Mouse (Mus musculus): ENCODE results near the gene Fasn. TPM values are rescaled to one million over a fixed set of nuclear protein-coding genes. Genes with fewer than 3 reads are reported as not detected.

The Fasn gene
- total RNA-seq, 1 experiment from 2014 or later: 28.3 TPM

- no peak for ATAC-seq (ENCODE audit: extremely low read depth, insufficient number of reproducible peaks, low FRiP score, poor library complexity, severe bottlenecking)
Observed at GRCm38 (mm10) chr11:120830686-120831085, 6.3 kb upstream of the Fasn start.

- no peak for ATAC-seq (ENCODE audit: extremely low read depth, insufficient number of reproducible peaks, low FRiP score, poor library complexity, severe bottlenecking)
Observed at GRCm38 (mm10) chr11:120829757-120830532, 5.6 kb upstream of the Fasn start.

GRCm38 (mm10) chr11:120828416-120828815 is 4.1 kb upstream of the Fasn start:
- no peak for ATAC-seq (ENCODE audit: extremely low read depth, insufficient number of reproducible peaks, low FRiP score, poor library complexity, severe bottlenecking)

GRCm38 (mm10) chr11:120826016-120826953 is 1.9 kb upstream of the Fasn start:
- ATAC-seq (ENCODE audit: extremely low read depth, insufficient number of reproducible peaks, low FRiP score, poor library complexity, severe bottlenecking): no peak

GRCm38 (mm10) chr11:120825289-120825863 is 1.0 kb upstream of the Fasn start:
- ATAC-seq (ENCODE audit: extremely low read depth, insufficient number of reproducible peaks, low FRiP score, poor library complexity, severe bottlenecking): no peak

GRCm38 (mm10) chr11:120824787-120825288 is 491 bp upstream of the Fasn start:
- no peak for ATAC-seq (ENCODE audit: extremely low read depth, insufficient number of reproducible peaks, low FRiP score, poor library complexity, severe bottlenecking)

GRCm38 (mm10) chr11:120823551-120823947 is 798 bp downstream of the Fasn start:
- ATAC-seq (ENCODE audit: extremely low read depth, insufficient number of reproducible peaks, low FRiP score, poor library complexity, severe bottlenecking): no peak

- ATAC-seq (ENCODE audit: extremely low read depth, insufficient number of reproducible peaks, low FRiP score, poor library complexity, severe bottlenecking): no peak
Observed at GRCm38 (mm10) chr11:120822831-120823550, 1.4 kb downstream of the Fasn start.

GRCm38 (mm10) chr11:120822321-120822720 is 2.0 kb downstream of the Fasn start:
- ATAC-seq (ENCODE audit: extremely low read depth, insufficient number of reproducible peaks, low FRiP score, poor library complexity, severe bottlenecking): no peak

GRCm38 (mm10) chr11:120821076-120821922 is 3.0 kb downstream of the Fasn start:
- ATAC-seq (ENCODE audit: extremely low read depth, insufficient number of reproducible peaks, low FRiP score, poor library complexity, severe bottlenecking): no peak

GRCm38 (mm10) chr11:120820546-120820945 is 3.8 kb downstream of the Fasn start:
- no peak for ATAC-seq (ENCODE audit: extremely low read depth, insufficient number of reproducible peaks, low FRiP score, poor library complexity, severe bottlenecking)

GRCm38 (mm10) chr11:120819556-120819955 is 4.8 kb downstream of the Fasn start:
- no peak for ATAC-seq (ENCODE audit: extremely low read depth, insufficient number of reproducible peaks, low FRiP score, poor library complexity, severe bottlenecking)

- ATAC-seq (ENCODE audit: extremely low read depth, insufficient number of reproducible peaks, low FRiP score, poor library complexity, severe bottlenecking): no peak
Observed at GRCm38 (mm10) chr11:120818251-120818650, 6.1 kb downstream of the Fasn start.

- ATAC-seq (ENCODE audit: extremely low read depth, insufficient number of reproducible peaks, low FRiP score, poor library complexity, severe bottlenecking): no peak
Observed at GRCm38 (mm10) chr11:120817358-120817757, 7.0 kb downstream of the Fasn start.

- no peak for ATAC-seq (ENCODE audit: extremely low read depth, insufficient number of reproducible peaks, low FRiP score, poor library complexity, severe bottlenecking)
Observed at GRCm38 (mm10) chr11:120812068-120812467, 12.3 kb downstream of the Fasn start.

- ATAC-seq (ENCODE audit: extremely low read depth, insufficient number of reproducible peaks, low FRiP score, poor library complexity, severe bottlenecking): no peak
Observed at GRCm38 (mm10) chr11:120808010-120808409, 16.3 kb downstream of the Fasn start.

- no peak for ATAC-seq (ENCODE audit: extremely low read depth, insufficient number of reproducible peaks, low FRiP score, poor library complexity, severe bottlenecking)
Observed at GRCm38 (mm10) chr11:120805375-120806298, 18.7 kb downstream of the Fasn start.
